Mouse (Mus musculus): Measurements from ENCODE around the gene Diras2.

DNA sequence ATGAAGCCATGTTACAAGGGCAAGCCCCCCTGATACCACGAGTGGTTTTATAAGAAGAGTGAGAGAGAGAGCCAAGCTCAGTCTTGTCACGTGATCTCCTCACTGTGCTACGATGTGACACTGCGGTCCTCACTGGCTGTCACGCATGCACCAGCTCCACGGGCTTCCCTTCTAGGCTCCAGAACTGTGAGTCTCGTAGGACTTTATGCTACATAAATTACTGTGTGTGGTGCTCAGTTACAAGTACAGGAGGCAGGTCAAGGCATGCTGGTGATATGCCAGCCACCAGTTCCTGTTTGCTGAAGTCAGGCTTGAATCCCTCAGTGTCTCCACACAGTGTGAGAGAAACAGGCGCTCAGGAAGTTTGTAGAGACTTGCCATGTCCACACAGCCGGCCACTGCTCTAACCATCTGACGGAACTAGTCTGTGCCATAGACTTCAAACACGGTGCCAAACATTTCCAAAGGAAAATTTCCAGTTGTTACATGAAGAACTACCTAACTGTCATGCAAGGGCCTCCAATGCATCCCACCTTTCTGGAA lies 76.3 kb downstream of the Diras2 start:
- no peak for TF ChIP-seq GATA1 (IDR thresholded peaks at IDR 0.05; ENCODE audit: borderline replicate concordance, low read length)
- no peak for TF ChIP-seq CTCF (IDR thresholded peaks at IDR 0.05; ENCODE audit: low read depth, low read length)
- TF ChIP-seq TAL1 (conservative IDR thresholded peaks at IDR 0.05; ENCODE audit: low read depth, low read length): no peak
